8 mouse cellular contexts compared by ENCODE assay signal in the genomic region with DNA sequence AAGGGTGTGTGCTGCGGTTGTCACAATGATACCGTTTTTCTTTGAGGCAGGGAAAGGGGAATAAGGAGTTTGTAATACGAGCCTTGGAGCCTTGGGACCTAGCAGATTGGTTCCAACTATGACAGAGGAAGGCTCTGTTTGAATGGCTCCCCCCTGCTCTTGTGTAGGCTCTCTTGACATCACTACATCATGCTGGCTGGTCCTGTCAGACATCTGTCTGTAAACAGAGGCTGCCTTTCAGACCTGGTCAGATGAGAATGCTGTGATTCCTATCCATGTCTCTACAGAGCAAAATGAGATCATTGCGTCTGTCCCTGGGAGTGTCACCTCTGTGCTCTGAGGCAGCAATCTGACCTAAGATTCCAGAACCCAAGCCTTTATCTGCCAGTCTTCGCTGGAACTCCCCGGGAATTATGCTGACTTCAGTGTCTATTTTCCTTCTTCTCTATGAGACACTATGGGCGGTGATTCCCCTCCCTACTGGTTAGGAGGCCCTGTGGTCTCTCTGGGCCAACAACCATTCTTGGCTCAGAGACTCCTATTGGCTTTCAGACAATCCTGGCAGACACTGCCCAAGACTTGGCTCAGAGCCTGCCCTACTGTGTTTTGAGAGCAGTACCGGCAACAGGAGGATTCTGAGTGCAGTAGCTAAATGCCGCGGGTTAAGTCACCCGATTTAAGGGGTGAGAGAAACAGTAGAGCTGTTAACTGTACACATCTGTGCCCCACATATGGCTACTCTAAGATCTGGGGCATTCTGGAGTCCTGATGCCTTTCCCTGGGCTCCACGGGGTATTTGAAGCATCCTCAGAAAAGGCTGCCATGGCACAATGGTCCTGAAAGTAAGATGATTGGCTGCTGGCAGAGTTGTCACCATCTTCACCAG.
DNase-seq lines count a peak whose midpoint lies in the region; ATAC-seq lines count a peak whose summit lies in the region.
"Had no signal": no experiment of that assay in that cellular context is flagged by ENCODE, and none has a peak within 500 bp of the region (broad histone marks: within the 10 kb centered on the region; RNA-seq: fewer than 3 reads in every experiment).

No protein-coding gene starts in this region.

- H3K4me1 ChIP-seq in lung, embryonic 16.5 days (replicated peaks; ENCODE audit: control insufficient read depth, insufficient read depth, low read length): peaks cover 12% of the 10 kb centered on the region

- 33% methylated on average over 12 of the region's 12 CpGs for WGBS in lung, embryonic 16.5 days

- peak; percentile 83 for DNase-seq in adrenal gland, adult 2 months
- DNase-seq in cerebellum, adult 11-12 months: peak; percentile 75
- peak; percentile 49 for DNase-seq in gastrocnemius, postnatal 14 days
- peak; percentile 36 to 53 for DNase-seq in kidney, postnatal 25 days
- DNase-seq in right cerebral cortex, postnatal 4 days: peak; percentile 67
- DNase-seq in spleen, adult 12 weeks (ENCODE audit: low spot score): no peak

- intact Hi-C loops in gastrocnemius, postnatal 14 days (cut with DNase I; ENCODE audit: low total_unique reads): no loop called here

- H3K4me2 ChIP-seq in lung, embryonic 16.5 days (ENCODE audit: low read depth, low read length): no peak overlapping the region

- peak overlapping the region; percentile 44 for H3K27ac ChIP-seq in lung, embryonic 16.5 days (ENCODE audit: low read length)
- H3K27ac ChIP-seq: liver, embryonic 14.5 days had no signal

- no peak overlapping the region for H3K9ac ChIP-seq in lung, embryonic 16.5 days (ENCODE audit: low read length)
- H3K9ac ChIP-seq: liver, embryonic 14.5 days had no signal

- H3K27me3 ChIP-seq in lung, embryonic 16.5 days (ENCODE audit: control insufficient read depth, insufficient read depth, low read depth, low read length): no peaks in the 10 kb centered on the region

- H3K36me3 ChIP-seq in lung, embryonic 16.5 days (ENCODE audit: control insufficient read depth, insufficient read depth, low read length): no peaks in the 10 kb centered on the region

- H3K9me3 ChIP-seq in lung, embryonic 16.5 days (ENCODE audit: control insufficient read depth, low read length): no peaks in the 10 kb centered on the region

- ATAC-seq in lung, embryonic 16.5 days (ENCODE audit: low read depth): peak; percentile 80

- no peak overlapping the region for H3K4me3 ChIP-seq in lung, embryonic 16.5 days (ENCODE audit: low read length)
